Mouse (Mus musculus): ENCODE results near the gene Rbm38. TPM values are rescaled to one million over a fixed set of nuclear protein-coding genes. Genes with fewer than 3 reads are reported as not detected.

Gene Rbm38
- polyA plus RNA-seq (2017; shearing (Covaris generic)): 100 to 1,000 TPM; 154 to 186 TPM

- ATAC-seq: no peak
These were observed at the start of gene Rbm38 for GRCm38 (mm10) chr2:173020430-173020829. Gene Rbm38, plus strand, starts transcription at chr2:173020498.

GRCm38 (mm10) chr2:172971865-172972264, 48.4 kb upstream of the Rbm38 start:
- no peak for ATAC-seq

GRCm38 (mm10) chr2:172973806-172974565, 46.3 kb upstream of the Rbm38 start:
- no peak for ATAC-seq

- no peak for ATAC-seq
These were observed 45.6 kb upstream of the Rbm38 start for GRCm38 (mm10) chr2:172974701-172975100.

GRCm38 (mm10) chr2:172975159-172975558, 45.1 kb upstream of the Rbm38 start:
- no peak for ATAC-seq

GRCm38 (mm10) chr2:172976661-172977238, 43.5 kb upstream of the Rbm38 start:
- peak; percentile 33 for ATAC-seq

- ATAC-seq: peak; percentile 74
These were observed 42.7 kb upstream of the Rbm38 start, which contains the start of gene Spo11 for GRCm38 (mm10) chr2:172977409-172978130. Gene Spo11, plus strand, starts transcription at chr2:172977700.

- ATAC-seq: peak; percentile 25
These were observed 42.1 kb upstream of the Rbm38 start for GRCm38 (mm10) chr2:172978131-172978633.

- ATAC-seq: no peak
These were observed 40.5 kb upstream of the Rbm38 start for GRCm38 (mm10) chr2:172979666-172980345.

- ATAC-seq: no peak
These were observed 37.3 kb upstream of the Rbm38 start for GRCm38 (mm10) chr2:172982776-172983561.

- ATAC-seq: no peak
These were observed 30.1 kb upstream of the Rbm38 start for GRCm38 (mm10) chr2:172990161-172990560.

- ATAC-seq: no peak
These were observed 24.1 kb upstream of the Rbm38 start for GRCm38 (mm10) chr2:172996207-172996606.

GRCm38 (mm10) chr2:172997748-172998147, 22.6 kb upstream of the Rbm38 start:
- no peak for ATAC-seq

GRCm38 (mm10) chr2:172998478-172998877, 21.8 kb upstream of the Rbm38 start:
- ATAC-seq: no peak

GRCm38 (mm10) chr2:172999630-173000284, 20.5 kb upstream of the Rbm38 start, which contains the start of gene Rae1:
Gene Rae1, plus strand, starts transcription at chr2:173000117.
- peak; percentile 97 for ATAC-seq

- peak; percentile 37 for ATAC-seq
These were observed 20.0 kb upstream of the Rbm38 start for GRCm38 (mm10) chr2:173000285-173000652.

GRCm38 (mm10) chr2:173000921-173001320, 19.4 kb upstream of the Rbm38 start:
- no peak for ATAC-seq

GRCm38 (mm10) chr2:173003737-173004136, 16.6 kb upstream of the Rbm38 start:
- ATAC-seq: no peak

GRCm38 (mm10) chr2:173010220-173010717, 10.0 kb upstream of the Rbm38 start:
- no peak for ATAC-seq

GRCm38 (mm10) chr2:173011440-173011839, 8.9 kb upstream of the Rbm38 start:
- ATAC-seq: no peak

GRCm38 (mm10) chr2:173014741-173015287, 5.5 kb upstream of the Rbm38 start:
- no peak for ATAC-seq
